Mouse (Mus musculus) erythroblast, embryonic 14.5 days (primary cell): ENCODE data around the gene Pomt1.

ENCODE experiments used
- GATA1 ChIP-seq: IDR thresholded peaks from 2 replicates; pipeline ENCODE4 v1.6.1; 2012; ENCODE audit warnings: low read length, inconsistent platforms, mixed read lengths
- TAL1 ChIP-seq: IDR thresholded peaks from 3 replicates; pipeline ENCODE4 v1.6.1; 2012; ENCODE audit warnings: low read length, inconsistent platforms, mixed read lengths

DNA sequence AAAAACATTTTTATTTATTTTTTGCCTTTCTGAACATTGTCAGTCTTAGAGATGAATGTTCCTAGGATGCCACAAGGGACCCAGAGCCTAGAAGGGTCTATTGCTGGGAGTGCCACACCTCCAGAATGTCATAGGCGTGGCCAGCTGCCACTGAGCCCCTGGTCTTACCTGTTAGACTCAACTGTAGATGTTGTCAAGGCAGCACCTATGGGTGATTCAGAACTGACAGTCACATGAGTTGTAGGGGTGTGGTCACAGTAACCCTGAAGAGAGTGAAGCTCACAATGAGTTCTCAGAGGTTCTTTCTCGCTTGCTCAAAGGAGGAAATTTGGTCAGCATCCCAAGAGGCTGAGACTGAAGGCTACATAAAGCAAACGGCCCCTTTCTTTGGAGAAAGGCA, 58.9 kb downstream of the Pomt1 start:
- no peak for TF ChIP-seq TAL1
- TF ChIP-seq GATA1, result no peak
